Mouse (Mus musculus): ENCODE measurements around the gene Strada. TPM values are rescaled to one million over a fixed set of nuclear protein-coding genes. Genes with fewer than 3 reads are reported as not detected.

Gene Strada
- total RNA-seq, 1 experiment from 2014 or later, result 12.1 TPM

DNA sequence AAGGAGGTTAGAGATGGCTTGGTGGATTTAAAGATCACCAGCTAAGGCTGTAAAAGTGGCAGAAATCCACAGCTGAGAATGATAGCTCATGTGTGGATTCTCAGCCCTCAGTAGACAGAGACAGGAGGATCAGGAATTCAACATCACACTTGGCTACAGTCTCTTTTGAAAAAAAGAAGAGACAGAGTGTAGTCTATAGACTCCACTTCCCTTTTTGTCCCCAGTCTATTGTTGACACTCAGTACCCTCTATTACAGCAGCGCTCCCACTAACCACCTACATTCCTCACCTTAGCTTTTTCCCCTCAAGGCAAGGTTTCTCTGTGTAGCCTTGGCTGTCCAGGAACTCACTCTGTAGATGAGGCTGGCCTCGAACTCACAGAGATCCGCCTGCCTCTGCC lies 10.3 kb downstream of the Strada start:
- DNase-seq, result no peak

DNA sequence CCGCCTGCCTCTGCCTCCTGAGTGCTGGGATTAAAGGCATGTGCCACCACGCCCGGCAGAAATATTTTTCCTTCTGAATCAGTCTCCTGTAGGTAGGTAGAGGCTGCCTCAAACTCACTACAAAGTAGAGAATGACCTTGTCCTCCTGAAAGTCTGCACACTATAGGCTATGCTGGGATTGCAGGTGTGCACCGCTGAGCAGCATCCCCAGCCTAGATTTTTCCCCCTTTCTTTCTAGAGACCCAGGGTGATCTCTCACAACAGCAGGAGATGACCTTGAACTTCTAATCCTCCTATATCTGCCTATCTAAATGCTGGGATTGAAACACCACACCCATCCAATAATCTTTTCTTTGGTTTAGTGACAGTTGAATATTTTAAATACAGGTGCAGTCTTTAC lies 14.6 kb downstream of the Strada start:
- DNase-seq, result no peak

DNA sequence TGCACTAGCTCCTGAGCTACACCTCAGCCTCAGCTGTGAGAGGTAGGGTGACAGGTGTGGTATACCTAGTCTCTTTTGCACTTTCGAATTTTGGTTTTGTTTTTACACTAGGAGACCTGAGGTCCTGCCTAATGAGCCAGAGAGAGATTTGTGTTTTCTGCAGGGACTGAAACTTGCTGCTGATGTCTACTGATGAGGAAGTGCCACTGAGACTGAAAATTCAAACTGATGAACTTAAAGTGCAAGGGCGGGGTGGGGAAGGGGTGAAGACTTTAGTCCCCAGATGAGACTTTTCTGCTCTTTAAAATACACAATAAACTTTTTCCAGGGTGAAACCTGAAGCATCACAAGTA lies 21.5 kb downstream of the Strada start:
- DNase-seq, result no peak

DNA sequence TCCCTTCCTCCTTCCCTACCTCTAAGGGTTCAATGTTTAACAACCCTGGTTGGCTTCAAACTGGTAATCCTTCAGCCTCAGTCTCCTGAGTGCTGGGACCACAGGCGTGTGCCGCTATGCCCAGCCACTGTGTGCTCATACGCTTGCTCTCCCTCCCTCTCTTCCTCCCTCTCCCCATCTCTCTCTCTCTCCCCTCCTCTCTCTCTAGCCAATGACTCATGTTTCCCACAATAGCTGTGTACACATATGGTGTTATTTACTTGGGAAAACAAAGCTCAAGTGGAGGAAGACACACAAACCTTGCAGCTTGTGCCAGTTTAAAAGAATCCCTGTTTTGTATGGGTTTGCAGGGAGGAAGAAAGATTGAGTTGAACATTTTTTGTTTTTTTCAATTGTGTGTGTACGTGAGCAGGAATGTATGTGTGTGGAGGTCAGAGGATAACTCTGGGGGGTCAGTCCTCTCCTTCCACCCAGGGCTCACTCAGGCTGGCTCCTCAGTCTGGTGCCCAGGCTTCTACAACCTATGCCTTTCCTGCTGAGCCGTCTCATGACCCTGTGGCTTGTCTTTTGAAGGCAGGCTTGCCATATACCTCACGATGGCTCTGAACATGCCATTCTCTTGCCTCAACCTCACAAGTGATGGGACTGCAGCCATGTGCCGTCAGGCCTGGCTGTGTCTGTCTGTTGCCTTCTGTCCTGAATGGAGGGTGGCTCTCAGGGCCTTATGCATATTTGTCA lies 22.1 kb downstream of the Strada start:
- DNase-seq, result no peak

DNA sequence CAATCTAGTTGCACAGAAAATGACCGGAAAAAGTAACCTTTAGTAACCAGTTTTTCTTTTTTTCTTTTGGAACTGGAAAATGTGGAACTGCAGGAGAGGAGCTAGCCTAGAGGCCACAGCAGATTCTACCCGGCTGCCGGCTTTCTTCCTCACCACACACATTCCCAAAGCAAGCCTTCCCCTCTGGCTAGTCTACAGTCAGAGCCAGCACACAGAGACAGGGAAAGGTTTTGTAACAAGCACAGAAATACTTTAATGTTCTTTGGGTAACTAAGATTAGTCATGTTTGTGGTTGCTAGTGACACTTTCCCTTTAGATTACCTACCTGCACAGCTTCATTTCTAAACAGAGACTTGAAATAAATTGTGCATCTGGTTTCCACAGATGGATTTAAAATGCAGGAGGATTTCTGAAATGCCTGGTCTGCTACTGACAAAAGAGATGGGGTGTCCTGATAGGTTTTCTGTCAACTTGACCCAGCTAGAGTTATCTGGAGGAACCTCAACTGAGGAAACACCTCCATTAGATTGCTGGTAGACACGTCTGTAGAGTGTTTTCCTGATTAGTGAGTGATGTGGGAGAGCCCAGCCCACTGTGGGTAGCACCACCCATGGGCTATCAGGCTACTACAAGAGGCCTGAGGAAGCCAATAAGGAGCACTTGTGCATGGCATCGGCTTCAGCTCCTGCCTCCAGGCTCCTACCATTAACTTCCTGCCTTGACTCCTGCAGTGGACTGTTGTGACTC lies 23.8 kb downstream of the Strada start:
- no peak for DNase-seq

DNA sequence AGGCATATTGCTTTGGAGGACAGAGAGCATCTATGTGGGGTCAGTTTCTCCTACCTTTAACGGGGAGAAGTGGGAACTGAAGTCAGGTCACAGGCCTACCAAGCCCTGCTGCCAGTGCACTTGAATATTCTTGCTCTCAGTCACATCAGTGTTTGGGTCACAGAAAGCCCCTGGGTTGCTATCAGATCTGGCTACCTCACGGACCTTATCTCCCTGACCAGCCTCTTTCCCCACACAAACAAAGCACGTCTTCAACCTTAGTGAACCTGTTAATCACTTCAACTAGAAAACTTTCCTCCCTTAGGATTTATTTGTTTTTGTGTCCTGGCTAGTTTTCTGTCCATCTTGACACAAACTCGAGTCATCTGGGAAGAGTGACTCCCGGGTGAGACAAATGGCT lies 25.6 kb downstream of the Strada start:
- no peak for DNase-seq

DNA sequence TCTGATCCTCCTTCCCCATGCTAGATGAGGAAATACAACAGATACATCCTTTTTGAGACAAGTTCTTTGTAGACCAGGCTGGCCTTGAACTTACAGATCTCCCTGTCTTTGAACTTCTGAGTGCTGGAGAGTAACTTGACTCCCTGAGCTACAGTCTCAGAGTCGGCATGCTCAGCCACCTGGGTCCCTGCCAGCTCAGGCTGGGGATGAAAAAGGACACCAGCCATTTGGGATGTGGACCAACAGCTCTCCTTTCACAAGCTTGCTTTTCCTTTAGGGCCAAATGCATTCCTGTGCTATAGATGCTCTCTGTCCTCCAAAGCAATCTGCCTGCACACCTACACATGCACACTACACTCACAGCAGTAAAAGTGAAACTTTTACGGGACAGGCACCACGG lies 26.9 kb downstream of the Strada start:
- peak; percentile 69 for DNase-seq

DNA sequence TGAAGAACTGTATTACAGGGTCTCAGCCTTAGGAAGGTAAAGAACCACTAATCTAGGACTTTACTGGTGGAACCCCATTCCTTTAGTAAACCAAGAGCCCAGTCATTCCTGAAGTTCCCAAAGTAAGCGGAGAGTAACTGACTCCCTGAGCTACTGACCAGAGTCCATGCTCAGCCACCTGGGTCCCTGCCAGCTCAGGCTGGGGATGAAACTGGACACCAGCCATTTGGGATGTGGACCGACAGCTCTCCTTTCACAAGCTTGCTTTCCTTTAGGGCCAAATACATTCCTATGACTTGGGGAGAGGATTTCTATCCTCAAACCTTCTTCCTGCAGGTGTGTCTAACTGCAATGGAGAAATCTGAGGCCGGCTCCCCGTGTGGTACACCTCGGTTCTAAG lies 27.6 kb downstream of the Strada start:
- peak; percentile 58 for DNase-seq

DNA sequence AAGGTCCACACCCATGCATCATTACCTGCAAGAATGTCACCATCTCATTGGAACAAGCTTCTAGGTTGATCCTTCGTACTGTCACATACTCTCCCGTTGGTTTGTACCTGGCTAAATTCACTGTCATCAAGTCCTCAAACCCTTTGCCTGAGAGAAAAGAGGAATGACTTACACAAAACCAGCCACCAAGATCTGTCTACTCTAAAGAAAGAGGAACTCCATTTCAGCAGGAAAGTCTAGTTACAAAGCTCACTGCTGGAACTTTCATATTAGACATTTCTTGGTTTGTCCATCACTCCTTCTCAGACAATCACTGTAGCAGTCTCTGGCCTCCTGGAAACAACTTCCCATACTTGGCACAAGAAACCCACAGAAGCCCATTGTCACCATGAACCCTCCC lies 28.7 kb downstream of the Strada start:
- DNase-seq, result no peak

DNA sequence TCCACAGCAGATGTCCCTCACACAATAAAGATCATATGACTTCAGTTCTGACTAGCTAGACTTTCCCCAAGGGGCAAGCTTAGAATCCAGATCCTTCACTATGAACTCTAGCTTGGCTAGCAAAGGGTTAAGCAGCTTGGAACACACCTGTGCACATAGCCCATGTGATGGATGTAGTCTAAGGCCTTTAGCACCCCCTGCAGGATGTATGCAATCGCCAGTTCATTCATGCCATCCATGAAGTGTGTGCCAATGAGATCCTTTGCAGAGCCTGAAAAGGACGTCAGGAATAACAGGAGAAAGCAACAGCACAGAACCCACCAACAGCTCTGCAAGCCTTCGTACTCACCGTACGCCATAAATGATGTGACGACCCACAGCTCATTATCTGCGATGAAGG lies 31.2 kb downstream of the Strada start:
- DNase-seq, result peak; percentile 7

DNA sequence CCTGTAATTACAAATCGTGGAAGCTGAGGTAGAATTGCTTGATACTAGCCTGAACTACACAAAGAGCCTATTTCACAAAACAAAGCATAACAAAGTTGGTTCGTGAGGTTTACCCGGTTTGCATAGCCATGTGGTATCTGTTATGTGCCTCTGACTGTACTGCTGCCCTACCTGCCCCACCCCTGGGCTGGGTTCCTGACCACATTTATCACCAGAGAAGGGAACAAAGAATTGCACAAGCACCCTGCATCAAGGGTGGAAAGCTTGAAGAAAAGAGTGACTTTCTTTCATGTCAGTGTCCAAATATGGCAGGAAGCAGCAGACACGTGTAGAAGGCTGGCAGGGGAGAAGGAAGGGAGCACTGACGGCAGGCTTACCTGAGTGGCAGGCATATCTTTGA lies 34.5 kb downstream of the Strada start:
- DNase-seq, result no peak

DNA sequence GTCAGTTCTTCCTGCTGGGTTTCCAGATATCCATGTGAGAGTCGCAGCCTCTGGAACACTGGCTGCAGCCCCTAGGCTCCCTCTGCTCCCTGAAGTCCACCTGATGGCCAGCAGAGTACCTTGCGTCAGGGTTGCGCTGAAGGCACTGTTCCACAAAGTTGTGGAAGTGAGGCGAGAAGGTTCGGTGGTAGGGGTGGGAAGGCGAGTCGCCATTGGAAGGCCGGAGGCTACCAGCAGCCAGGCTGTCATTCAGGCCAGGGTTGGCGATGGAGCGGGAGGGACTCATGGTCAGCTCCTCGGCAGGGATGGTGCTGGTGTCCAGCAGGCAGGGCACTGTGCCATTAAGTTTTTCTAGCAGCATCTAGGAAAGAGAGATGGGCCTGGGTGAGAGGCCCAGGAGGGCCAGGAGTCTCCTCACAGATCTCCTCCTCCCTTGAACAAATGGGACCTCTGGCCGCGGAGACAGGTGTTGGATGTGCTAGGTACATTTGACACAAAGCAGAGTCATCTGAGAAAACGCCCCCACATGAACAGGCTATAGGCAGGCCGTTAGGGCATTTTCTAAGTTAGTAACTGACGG lies 37.3 kb downstream of the Strada start:
- no peak for DNase-seq

DNA sequence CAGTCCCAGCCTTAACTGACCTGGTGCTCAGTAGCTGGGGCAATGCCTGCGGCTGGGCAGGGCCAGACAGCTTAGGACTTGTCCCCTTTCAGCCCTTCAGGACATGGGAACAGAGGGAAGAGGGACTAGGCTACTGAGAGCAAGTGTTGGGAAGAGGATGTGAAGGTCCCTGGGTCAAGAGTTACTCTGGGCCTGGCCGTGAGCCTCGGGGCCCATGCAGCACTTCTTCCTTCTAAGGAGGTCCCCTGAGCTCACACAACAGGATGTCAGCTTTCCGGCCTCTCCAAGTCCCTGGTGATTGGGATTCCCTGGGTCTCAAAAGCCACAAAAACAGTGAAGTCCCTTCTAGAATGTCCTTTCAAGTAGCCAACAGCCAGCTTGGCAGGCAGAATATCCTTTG lies 38.4 kb downstream of the Strada start:
- no peak for DNase-seq

DNA sequence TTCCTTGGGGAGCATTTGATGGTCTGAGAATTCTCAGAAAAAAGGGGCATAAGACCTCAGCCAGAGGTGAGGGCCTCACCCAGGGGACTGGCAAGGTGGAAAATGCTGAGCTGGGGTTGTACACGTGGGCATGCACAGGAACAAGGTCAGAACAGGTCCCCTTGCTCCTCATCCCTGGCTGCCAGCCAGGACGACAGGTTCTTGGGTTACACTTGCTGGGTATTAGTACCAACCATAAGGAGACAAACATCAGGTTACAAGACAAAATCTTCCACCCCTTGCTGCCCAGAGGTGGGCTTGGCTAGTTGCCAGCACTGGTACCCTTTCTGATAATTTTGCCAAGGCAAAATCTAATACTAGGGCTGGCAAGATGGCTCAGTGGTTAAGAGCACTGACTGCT lies 39.7 kb downstream of the Strada start:
- no peak for DNase-seq

DNA sequence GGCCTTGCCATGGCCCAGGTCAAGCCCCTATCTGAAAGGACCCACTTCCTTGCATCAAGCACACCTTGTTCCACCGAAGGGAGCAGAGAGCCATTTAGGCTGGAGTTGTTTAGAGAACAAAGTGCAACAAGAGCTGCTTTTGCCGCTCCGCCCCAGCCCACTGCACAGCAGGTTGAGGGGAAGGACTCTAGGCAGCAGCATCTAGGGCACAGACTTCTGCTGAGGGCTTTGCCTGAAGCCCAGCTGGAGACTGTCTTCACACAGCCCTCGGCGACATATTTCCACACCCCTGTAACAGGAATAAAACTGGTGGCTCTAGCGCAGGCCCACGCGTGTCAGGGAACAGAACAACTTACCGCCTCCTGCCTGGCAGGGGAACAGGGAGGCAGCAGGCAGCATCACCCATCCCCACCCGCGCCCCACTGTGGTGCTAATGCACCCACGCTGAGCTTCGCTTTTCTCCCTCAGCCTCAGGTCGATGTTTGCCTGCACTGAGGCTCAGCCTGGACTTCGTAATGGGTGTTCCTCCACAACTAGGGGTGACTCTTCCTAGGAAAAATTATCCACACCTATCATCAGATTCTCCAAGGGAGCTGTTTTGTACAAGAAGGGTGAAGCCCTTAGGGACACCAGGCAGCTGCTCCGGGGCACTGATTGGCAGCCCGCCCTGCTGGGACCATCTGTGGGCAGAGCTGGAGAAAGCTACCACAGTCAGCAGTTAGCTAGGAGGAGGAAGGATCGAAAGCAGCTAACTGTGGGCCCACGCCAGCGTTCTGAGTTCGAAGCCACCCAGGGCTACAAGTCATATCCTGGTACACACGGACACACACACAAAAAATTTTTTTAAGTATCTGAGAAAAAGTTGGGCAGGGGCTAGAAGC lies 40.9 kb downstream of the Strada start, which contains the start of the genes Gm10840 and Limd2:
Gene Gm10840, plus strand, starts transcription at position 10 of the 881 bp plus-strand sequence.
Gene Limd2, minus strand, starts transcription at position 20 of the 881 bp plus-strand sequence.
- peak; percentile 56 for DNase-seq

DNA sequence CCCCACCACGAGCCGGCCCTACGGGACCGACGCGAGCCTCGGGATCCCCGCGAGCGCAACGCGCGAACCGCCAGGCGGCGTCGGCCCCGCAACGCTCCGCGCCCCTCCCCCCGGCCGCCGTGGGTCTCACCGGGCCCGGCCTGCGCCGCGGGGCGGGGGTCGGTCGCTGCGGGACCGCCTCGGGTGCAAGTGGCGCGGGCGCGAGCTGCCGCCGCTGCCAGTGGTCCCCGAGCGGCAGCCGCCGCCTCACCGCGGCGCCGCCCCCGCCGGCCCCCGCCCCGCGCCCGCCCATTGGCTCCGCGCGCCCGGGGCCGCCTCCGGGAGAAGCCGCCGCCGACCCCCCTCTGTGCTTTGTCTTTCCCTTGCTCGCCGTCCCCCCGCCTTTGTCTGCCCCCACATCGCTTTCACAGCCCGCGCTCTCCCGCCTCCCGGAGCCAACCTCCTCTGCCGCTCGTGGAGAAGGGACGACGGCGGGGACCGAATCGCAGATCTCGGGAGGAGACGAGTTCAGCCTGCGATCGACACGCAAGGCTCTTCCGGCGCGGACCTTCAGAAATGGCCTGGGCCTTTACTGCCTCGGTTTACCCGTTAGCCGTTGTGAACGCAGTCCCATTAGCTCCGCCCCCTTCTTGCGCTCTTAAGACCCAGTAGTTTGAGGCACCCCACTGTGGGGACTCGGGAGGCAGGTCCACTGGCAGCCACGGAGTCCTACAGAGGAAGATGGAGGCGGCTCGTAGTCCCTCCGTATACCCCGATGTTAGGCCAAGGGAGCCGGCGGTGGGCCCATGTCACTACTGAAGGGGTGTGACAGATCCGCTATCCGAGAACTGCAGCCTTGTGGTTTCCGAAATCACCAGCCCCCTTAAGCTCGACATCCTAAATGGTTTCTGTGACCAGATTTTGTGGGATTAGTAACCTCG lies 41.8 kb downstream of the Strada start:
- peak; percentile 90 for DNase-seq

DNA sequence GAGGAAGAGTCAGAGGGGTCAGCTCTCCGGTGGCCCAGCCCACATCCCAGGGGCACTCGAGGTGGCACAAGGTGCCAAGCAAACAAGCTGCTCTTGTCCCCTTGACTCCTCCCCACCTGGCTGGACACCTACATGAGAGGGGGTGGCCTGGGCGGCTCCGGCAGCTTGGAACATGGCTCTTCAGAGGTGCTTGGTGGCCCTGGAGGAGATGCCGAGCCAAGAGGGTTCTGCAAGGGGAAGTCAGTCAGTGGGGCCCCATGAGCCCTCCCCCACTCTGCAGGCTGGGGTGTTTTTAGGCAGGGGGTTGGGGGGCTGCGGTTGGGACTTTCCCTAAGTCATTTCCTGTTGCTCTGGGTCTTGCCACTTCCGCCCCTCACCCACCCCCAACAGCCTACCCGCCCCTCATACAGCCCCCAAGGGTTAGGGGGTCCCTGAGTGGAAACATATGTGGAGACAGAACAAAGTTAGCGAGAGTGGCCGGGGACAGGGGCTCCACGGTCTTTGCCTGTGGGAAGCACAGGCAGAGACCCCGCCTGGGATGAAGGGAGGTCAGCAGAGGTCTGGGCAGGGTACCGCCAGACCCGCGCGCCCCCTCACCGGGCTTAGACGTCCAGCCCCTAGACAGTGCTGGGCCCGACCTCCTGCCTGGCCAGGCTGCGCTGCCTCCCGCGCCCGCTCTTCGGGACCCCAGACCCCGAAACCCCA lies 42.6 kb downstream of the Strada start:
- peak; percentile 69 for DNase-seq

DNA sequence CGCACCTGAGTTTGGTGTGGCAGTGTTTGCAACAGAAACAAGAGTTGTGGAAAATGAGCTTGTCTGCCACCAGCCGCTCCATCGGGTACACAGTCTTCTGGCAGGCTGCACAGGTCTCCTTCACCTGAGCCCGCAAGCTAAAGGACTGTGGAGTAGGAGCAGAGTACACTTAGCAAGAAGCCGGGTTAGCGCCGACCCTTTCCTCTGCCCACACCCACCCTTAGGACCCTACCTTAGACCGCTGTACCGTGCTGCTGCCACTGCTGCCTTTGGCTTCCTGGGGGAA lies 43.1 kb downstream of the Strada start:
- DNase-seq, result no peak

DNA sequence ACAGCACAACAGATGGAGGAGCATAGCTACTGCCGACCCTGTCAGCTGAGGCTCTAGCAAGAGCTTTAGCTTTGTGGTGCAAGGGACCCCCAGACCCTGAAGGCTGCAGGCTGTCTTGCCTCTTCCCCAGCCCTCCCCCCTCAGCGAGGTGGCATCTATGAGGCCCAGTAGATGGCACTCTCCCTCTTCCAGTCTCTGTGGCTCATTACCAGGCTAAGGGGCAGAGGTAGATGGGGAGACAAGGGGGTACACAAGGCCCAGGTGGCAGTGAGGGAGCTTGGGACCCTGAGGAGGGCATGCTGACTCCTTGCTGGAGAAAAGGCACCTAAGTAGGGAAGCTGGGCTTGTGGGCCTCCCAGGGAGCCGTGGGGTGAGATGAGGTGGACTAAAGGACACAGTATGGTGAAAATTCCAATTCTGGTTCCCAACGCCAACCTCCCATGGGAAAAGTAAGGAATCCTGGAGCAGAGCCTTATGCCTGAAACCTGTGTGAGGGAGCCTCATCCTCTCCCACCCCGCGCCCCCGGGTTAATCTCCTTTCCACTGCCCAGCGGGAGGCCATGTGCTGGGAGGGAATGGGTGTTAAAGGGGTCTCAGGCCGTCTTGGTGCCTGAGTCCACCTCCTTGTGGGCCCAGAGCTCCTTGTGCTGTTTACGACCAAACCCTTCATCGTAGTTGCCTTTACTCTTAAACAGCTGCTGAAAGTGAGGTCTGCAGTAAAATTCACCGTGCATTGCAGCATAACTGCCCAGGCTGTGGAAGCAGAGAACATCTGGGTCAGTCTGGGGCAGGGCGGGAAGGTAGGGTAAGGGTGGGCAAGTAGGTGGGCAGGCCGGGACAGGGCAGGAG lies 43.7 kb downstream of the Strada start:
- peak; percentile 70 for DNase-seq

DNA sequence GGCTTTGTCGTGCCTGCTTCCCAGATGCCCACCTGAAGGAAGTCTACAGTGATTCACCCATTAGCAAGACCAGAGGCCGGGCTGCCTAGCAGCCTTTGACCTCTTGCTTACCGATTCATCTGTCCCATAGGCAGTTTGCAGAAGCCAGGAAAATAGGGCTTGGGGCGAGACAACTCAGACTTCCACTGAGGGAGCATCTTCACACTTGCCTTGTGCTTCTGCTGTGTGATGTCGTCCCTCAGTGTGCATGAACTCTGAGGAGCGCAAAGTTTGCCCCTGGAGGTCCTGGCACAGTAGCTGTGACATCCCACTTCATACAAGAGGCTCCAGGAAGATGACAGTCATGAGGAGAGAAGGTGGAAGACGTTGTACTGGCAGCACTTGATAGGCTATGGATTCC lies 44.8 kb downstream of the Strada start:
- DNase-seq, result peak; percentile 3
